Mouse (Mus musculus) bone marrow, adult 2 months (tissue): ENCODE results near the gene Col4a1. TPM values are rescaled to one million over a fixed set of nuclear protein-coding genes. Genes with fewer than 3 reads are reported as not detected.

ENCODE experiments used
- H3K27ac ChIP-seq: fragments of 200-500 bp; 2 replicates; pipeline ENCODE4 v1.5.1; 2012; ENCODE audit warnings: low read depth, mild to moderate bottlenecking, control low read depth, inconsistent platforms, low read length; ENCODE audit not compliant: control insufficient read depth, poor library complexity, insufficient read depth
- H3K4me1 ChIP-seq: fragments of 200-500 bp; 2 replicates; pipeline ENCODE4 v1.6.1; 2011; ENCODE audit warnings: low read length; ENCODE audit not compliant: control insufficient read depth, insufficient read depth
- H3K4me3 ChIP-seq: fragments of 200-500 bp; replicated peaks from 2 replicates; pipeline ENCODE3; 2011; ENCODE audit warnings: mild to moderate bottlenecking, low read depth, low read length, control low read depth; ENCODE audit not compliant: control insufficient read depth
- CTCF ChIP-seq: fragments of 200-500 bp; IDR thresholded peaks from 2 replicates; pipeline ENCODE4 v1.5.1; 2011; ENCODE audit warnings: low read length, control low read depth; ENCODE audit not compliant: control insufficient read depth, insufficient read depth
- POLR2A ChIP-seq: fragments of 200-500 bp; IDR thresholded peaks from 2 replicates; pipeline ENCODE4 v1.6.1; 2011; ENCODE audit warnings: low read depth, mild to moderate bottlenecking, control low read depth, low read length, borderline replicate concordance; ENCODE audit not compliant: control insufficient read depth
- WGBS: fragments of 180-500 bp; shearing (Covaris S2); methylation state at CpG from one replicate; pipeline ENCODE4 v1.1.7; 2018; 5-methylcytosine and 5-hydroxymethylcytosine counted together
- polyA plus RNA-seq: library from polyadenylated mRNA; stranded (reverse); fragments of >200 nt; gene quantifications from 2 replicates; pipeline ENCODE4 v1.2.4, GENCODE M21; 2011; ENCODE audit warnings: low replicate concordance; ENCODE audit not compliant: missing spikeins, insufficient read depth, insufficient read length

The Col4a1 gene
- polyA plus RNA-seq, 1 experiment: 6.7 TPM

GRCm38 (mm10) chr8:11215231-11215630 lies 97.4 kb downstream of the Col4a1 start:
- TF ChIP-seq POLR2A (no peak), CTCF (peak; percentile 68)
- 25% methylated on average over 1 of the region's 1 CpGs for WGBS
- H3K4me1 ChIP-seq: no peaks in the 10 kb centered on the region
- no peak overlapping the region for H3K4me3 ChIP-seq
- H3K27ac ChIP-seq: no peak overlapping the region

GRCm38 (mm10) chr8:11206509-11206908 lies 106.1 kb downstream of the Col4a1 start:
- Histone ChIP-seq H3K27ac (no peak overlapping the region), H3K4me1 (peaks cover 3% of the 10 kb centered on the region), H3K4me3 (no peak overlapping the region)
- WGBS: 25% methylated on average over 8 of the region's 8 CpGs
- TF ChIP-seq POLR2A (no peak), CTCF (no peak)

- Histone ChIP-seq H3K27ac (no peak overlapping the region), H3K4me1 (peaks cover 3% of the 10 kb centered on the region), H3K4me3 (no peak overlapping the region)
- WGBS: 30% methylated on average over 9 of the region's 9 CpGs
- TF ChIP-seq CTCF (no peak), POLR2A (no peak)
Observed at GRCm38 (mm10) chr8:11205532-11205931, 107.1 kb downstream of the Col4a1 start.

GRCm38 (mm10) chr8:11203260-11204110 lies 109.1 kb downstream of the Col4a1 start:
- TF ChIP-seq POLR2A (no peak), CTCF (no peak)
- Histone ChIP-seq H3K4me1 (peaks cover 3% of the 10 kb centered on the region), H3K27ac (no peak overlapping the region), H3K4me3 (no peak overlapping the region)
- WGBS: 29% methylated on average over 12 of the region's 12 CpGs

GRCm38 (mm10) chr8:11198650-11199049 lies 114.0 kb downstream of the Col4a1 start:
- WGBS: 42% methylated on average over 7 of the region's 7 CpGs
- TF ChIP-seq POLR2A (no peak), CTCF (no peak)
- peaks cover 2% of the 10 kb centered on the region for H3K4me1 ChIP-seq
- H3K4me3 ChIP-seq: no peak overlapping the region
- no peak overlapping the region for H3K27ac ChIP-seq

GRCm38 (mm10) chr8:11197988-11198387 lies 114.6 kb downstream of the Col4a1 start:
- H3K27ac ChIP-seq: no peak overlapping the region
- no peak overlapping the region for H3K4me3 ChIP-seq
- no peaks in the 10 kb centered on the region; the same call in 1 of the 2 replicates for H3K4me1 ChIP-seq
- no peak for TF ChIP-seq POLR2A
- no peak for TF ChIP-seq CTCF
- 85% methylated on average over 3 of the region's 3 CpGs for WGBS

- H3K27ac ChIP-seq: no peak overlapping the region
- 85% methylated on average over 11 of the region's 11 CpGs for WGBS
- TF ChIP-seq CTCF (no peak), POLR2A (no peak)
Observed at GRCm38 (mm10) chr8:11197261-11197660, 115.4 kb downstream of the Col4a1 start.

GRCm38 (mm10) chr8:11192719-11193324 lies 119.8 kb downstream of the Col4a1 start:
- no peaks in the 10 kb centered on the region for H3K4me1 ChIP-seq
- 53% methylated on average over 12 of the region's 12 CpGs for WGBS
- TF ChIP-seq POLR2A (no peak), CTCF (no peak)
- no peak overlapping the region for H3K27ac ChIP-seq
- no peak overlapping the region for H3K4me3 ChIP-seq

More at GRCm38 (mm10) chr8:11197261-11197660, 115.4 kb downstream of the Col4a1 start:
- H3K4me1 ChIP-seq: no peaks in the 10 kb centered on the region; the same call in 1 of the 2 replicates
- H3K4me3 ChIP-seq: no peak overlapping the region
